Mouse (Mus musculus) spleen, postnatal 36 days (tissue): Measurements from ENCODE around the gene Gfpt2.

ENCODE experiments used
- DNase-seq, 2 experiments: peaks; one replicate each; pipeline ENCODE4 v3.0.0; 2022; ENCODE audit warnings: low spot score in 2 of 2, mixed read lengths in 1 of 2

The Gfpt2 gene

GRCm38 (mm10) chr11:49837717-49838407 is 43.9 kb downstream of the Gfpt2 start:
- DNase-seq = no peak

DNA sequence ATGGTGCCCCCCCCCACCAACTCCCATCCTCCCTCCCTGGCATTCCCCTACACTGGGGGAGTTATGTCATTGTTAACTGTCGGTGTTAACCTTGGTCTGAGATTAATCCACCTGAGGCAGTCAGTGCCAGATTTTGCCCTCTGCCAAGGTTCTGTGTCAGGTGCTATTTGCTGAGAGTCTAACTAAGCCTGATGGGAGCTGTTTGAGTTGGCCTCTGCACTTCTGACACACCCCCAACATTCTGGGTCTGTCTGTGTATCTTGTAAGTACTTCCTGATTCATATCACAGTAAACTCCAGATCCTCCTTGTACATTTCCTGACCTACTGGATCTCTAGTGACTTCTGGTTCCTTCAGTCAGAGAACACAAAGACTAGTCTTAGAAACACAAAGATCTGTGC is 46.7 kb downstream of the Gfpt2 start:
- DNase-seq = no peak

DNA sequence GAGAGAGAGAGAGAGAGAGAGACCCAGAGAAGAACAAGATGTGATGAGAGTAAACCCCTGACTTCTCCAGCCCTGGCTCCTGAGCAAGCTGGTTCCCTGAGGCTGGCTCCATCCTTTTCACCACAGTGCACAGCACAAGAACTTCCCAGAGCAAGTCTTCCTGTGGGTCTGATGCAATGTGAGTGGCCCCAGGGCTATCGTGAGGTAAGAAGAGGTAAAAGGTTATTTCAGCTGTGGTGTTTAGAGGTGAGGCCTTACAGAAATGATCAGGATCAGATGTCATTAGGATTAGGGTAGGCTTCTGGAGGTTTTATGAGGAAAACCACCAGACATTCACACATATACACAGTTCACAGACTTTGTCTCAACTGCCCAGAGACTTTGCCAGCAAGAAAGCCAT is 47.9 kb downstream of the Gfpt2 start:
- DNase-seq = no peak

GRCm38 (mm10) chr11:49842718-49843117 is 48.7 kb downstream of the Gfpt2 start:
- DNase-seq = no peak

GRCm38 (mm10) chr11:49844311-49844710 is 50.3 kb downstream of the Gfpt2 start:
- DNase-seq = no peak

- peak; percentile 43 to 69 for DNase-seq
Measured at GRCm38 (mm10) chr11:49844969-49845368, 51.0 kb downstream of the Gfpt2 start.

DNA sequence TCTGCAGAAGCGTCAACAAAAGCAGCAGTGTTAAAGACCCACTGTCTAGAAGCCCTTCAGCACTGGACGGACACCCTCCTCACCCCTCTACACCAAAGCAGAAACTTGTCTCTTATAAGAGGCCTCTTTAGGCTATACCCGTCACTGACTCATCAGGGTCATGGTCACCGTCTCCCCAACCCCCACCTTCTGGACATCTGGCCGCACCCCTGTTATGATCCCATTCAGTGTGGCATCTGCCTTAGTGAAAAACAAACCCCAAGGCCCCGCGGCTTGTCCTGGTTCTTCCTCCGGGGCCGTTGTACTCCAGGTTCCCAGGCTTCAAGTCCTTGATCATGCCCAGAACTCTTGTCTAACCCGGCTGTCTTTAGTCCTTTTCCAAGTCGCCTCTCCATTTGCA is 52.0 kb downstream of the Gfpt2 start:
- no peak for DNase-seq

DNA sequence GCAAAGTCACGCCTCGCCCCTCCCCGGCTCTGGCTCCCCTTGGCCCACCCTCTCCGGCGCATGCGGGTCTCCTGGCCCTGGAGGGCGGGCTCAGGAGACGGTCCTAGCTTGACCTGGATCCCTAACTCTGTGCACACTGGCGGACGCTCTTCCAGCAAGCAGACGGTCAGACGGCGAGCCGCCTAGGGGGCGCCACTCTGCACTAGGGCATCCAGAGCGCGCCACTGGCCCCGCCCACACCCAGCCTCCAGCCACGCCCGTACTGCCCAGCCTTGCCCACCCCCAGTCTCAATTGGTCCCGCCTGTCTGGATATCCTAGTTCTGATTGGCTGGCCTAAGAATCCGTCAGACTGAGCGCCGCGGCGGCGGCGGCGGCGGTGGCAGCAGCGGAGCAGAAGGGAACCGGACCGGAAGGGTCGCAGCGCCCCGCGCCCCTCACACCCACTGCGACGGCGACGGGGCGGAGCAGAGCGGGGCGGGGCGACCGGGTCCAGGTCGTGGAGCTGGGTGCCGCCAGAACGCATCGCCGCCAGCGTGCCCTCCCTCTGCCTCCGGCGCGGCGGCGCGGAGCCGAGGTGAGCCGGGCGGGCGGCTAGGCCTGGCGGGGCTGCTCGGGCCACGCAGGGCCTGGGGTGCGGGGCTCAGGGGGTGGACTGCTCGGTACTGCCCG is 52.6 kb downstream of the Gfpt2 start, which contains the start of gene Mapk9:
Mapk9 (plus strand) TSS at position 351 of the 670 bp plus-strand sequence.
- peak; percentile 97 to 98 for DNase-seq

DNA sequence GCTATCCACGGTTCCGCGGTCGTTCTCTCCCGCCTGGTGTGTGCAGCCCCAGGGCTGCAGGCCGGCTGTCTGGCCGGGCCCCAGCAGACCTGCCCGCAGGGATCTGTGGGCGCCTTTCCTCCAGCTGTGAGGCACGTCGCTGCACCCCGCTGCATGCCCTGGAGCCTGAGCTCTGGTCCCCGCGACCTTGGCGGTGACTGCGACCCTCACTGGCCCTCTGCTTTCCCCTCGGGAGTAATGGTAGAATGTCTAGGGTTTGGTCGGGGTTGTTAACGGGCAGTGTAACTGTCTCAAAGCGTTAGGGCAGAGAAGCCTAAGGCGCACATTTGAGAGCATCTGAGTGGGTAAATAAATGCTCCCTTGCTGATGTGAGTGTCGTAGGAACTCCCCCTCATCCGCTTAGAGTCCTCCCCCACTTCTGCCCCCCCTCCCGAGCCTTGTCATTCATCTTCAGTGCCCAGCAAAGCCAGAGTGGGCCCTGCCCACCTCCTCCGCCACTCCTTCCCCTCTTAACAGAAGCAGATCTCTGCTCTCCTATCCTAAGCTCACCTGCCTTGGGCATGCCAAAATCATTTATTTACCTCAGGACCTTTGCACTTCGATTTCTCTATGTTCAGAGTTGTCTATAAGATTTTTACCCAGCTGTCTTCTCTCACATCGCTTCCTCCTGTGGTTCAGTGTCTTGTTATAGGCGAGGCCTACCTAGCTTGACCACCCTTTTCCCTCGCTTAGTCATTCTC is 53.3 kb downstream of the Gfpt2 start:
- DNase-seq = peak in 1 of 2 experiments; percentile 12

GRCm38 (mm10) chr11:49847811-49848078 is 53.8 kb downstream of the Gfpt2 start:
- DNase-seq = no peak

DNA sequence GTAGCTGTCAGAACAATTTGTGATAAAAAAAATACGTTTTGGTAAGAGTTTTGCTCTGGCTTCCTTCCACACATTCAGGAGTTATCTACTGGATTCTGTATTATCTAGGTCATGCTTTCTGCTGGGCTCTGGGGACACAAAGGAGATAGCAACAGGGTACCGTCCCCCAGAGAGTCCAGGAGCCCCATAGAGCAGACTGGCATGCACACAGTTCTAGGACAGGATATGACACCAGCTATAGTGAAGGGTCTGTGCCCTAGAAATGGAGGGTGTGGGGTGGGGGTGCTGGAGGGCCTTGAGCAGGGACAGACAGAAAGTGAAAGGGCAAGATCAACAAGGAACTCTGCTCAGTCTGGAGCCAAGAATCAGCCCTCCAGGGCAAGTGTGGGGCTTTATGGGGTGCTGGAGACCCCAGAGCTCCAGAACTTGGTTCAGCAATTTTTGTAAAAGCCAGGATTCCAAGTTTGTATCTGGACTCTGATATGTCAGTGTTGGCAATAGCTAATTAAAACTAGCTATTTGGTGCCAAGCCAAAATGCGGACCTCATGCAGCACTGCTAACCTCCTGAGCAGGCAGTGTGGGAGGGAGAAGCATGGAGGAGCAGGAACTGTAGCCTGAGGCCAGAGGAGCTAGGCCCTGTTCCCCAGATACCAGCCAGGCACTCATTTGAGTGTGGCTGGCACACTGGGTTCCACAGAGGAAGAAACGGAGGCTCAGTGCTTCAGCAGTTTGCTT is 54.3 kb downstream of the Gfpt2 start:
- peak in 1 of 2 experiments; percentile 6 for DNase-seq

DNA sequence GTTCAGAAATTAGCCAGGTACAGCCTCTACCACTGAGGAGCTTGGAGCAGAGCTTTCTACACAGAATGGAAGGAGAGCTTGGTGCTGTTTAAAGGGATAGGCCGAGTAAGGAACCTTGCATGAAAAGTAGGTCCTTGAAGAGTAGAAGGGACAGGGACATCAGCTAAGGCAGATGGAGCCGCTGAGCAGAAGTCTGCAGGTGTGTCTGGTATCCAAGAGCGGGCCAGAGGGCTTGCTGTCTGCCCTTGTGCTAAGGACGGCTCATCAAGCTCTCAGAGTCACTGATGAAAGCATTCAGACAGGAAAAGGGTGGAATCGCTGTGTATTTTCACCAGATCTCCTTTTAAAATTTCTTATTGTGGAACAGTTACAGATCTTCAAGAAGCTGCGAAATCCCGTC is 56.4 kb downstream of the Gfpt2 start:
- DNase-seq = no peak

GRCm38 (mm10) chr11:49855144-49855543 is 61.2 kb downstream of the Gfpt2 start:
- no peak for DNase-seq

DNA sequence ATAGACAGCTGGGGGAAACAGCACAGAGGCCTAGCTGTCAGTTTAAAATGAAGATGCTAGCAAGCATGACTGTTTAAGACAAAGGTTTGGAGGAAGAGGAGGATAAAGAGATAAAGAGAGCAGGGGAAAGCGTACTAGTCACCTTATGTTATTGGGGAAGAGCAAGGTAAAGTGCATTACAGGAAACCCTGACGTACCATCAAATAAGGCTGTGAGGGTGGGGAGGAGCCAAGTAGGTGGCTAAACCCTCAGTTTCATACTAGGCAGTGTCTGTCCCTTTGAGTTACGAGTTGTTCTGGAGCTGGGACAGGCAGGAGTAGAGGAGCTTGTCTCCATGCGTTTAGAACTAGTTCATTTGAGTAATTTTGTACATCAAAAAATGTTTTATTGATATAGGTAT is 67.2 kb downstream of the Gfpt2 start:
- no peak for DNase-seq

DNA sequence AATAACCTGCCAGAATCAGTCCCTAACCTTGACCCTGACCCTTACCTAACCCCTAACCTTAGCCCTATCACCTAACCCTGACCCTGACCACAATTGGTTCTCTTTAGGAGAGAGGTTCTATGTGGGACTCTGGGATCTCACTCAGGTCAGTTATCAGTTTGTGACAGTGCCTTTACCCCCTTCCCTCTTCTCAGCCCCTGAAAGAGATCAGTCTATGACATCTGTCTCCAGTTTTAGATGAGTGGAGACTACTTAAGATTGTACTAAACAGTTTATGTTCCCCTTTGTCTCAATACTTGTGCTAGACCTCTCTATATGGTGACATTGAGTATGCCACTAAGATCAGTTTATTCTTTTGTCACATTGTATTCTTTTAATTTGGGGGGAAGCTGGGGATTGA is 69.9 kb downstream of the Gfpt2 start:
- no peak for DNase-seq

DNA sequence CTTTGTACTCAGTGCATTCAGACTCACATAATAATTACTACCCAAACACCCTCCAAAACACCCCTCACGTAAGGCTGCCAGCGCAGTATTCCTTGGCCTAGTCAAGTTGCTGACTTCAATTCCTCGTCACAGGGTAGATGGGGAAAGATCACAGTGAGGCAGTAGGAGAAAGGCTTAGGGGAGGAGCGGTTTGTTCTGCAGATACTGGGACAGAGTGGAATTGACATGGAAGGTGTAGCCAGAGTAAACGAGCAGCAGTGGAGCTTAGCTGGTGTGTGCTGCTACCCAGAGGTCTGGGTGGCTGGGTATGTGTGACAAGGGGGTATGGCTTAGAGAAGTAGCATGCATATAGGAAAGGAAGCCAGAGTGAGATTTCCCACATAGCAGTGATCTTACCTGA is 73.3 kb downstream of the Gfpt2 start:
- no peak for DNase-seq

GRCm38 (mm10) chr11:49869762-49870161 is 75.8 kb downstream of the Gfpt2 start:
- DNase-seq = peak; percentile 30 to 55

DNA sequence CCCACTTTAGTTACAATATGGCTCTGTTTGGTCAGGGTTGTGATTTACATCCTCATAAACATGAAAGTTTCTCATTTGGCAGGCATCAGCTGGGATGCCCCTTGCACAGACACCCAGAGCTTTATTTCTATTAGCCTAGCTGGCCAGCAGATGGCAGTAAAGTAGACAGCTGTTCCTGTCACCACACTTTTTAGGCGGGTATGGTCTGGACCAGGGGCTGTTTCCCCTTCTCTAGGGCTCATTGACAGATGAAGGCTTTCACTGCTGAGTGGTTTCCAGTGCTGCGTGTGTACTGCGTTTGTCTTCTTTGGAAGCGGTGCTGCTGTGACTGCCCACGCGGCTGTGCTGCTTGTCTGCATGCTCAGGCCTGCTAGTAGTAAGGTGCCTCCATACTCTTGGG is 77.9 kb downstream of the Gfpt2 start:
- peak; percentile 22 to 32 for DNase-seq

DNA sequence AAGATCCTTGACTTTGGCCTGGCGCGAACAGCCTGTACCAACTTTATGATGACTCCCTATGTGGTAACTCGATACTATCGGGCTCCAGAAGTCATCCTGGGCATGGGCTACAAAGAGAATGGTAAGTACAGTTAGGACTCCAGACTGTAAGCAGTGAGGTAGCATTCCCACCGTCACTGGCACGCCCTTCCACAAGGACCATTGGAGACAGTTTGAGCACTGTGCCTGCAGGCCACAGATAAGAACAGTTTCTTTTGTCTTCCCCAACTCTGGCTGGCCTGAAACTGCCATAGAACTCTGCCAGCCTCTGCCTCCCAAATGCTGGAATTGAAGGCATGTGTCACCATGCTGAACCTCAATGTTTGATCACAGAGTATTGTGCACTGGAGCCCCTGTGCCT is 78.8 kb downstream of the Gfpt2 start:
- DNase-seq = peak in 1 of 2 experiments; percentile 10

GRCm38 (mm10) chr11:49876948-49877817 is 83.2 kb downstream of the Gfpt2 start:
- no peak for DNase-seq

DNA sequence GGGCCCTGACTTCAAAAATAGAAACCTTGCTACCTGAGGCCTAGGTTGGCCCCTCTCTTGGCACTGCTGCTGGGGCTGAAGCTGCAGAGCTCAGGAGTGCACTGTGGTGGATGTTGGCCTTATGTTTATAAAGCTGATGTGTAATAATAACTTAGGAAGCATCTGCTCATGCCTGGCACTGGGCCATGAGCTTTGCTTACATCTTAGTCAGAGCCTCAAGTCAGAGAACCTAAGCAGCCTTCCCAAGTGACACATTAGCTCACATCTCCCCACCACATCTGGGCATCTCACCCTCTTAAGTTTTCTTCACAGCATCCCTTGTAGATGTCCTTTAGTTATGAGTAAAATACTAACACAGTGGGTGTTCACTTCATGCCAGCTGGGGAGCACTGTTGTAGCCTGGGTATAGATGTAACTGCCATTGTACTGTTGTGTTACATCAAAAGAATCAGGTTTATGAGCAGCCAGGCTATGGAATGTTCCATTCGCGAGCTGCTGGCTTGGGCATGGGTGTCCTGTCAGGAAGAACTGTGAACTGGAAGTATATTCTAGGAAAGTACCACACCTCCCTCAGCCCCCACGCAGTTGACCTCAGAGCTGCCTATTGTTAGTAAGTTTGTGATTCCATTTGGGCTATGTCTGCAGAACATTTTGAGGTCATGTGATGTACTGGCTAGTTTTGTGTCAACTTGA is 86.1 kb downstream of the Gfpt2 start:
- no peak for DNase-seq
